Mouse (Mus musculus) brain, adult 2 months (tissue): Measurements from ENCODE around the gene Lekr1.

ENCODE experiments used
- DNase-seq: peaks from one replicate; pipeline ENCODE4 v3.0.0; 2011; ENCODE audit warnings: low read depth, low spot score

Lekr1 gene

GRCm38 (mm10) chr3:65830801-65831200, 164.8 kb downstream of the Lekr1 start:
- DNase-seq = peak; percentile 28

GRCm38 (mm10) chr3:65832398-65832797, 166.4 kb downstream of the Lekr1 start:
- no peak for DNase-seq

GRCm38 (mm10) chr3:65836435-65836834, 170.4 kb downstream of the Lekr1 start:
- DNase-seq = no peak

DNA sequence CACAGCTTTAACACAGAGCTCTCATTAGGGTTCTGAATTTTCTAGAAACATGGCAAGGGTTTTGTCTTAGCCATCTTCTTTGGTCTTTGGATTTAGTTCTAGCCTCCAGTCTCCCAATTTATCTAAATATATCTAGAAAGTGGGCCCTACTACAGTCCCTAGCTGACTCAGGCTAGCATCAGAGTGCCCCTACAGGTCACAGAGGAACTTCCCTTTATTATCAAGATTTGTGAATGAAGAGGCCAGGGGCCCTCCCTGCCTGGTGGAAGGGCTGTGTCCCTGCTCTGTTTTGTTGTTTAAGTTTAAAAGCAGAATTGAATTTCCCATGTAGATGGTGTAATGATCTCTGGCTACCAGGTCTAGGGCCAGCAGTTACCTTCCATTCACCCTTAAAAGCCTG, 173.6 kb downstream of the Lekr1 start:
- DNase-seq = no peak

DNA sequence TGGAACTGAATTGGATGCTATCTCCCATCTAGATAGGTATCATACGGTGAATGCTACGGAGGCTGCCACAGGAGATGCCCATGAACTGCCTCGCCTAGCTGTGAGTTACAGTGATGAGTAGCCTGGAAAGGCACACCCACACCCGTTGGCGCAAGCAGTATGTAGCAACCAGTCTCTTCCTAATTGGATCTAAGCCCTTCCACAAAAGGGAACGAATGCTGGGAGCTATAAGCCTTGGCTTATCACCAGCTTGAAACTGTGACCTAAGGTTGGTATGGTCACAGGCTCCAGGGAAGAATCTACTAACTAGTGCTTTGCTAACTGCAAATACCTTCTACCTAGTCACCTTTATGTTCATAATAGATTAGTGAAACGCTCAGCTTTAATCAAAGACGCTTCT, 175.1 kb downstream of the Lekr1 start:
- DNase-seq = no peak

- no peak for DNase-seq
Observed at GRCm38 (mm10) chr3:65842515-65843184, 176.6 kb downstream of the Lekr1 start.

DNA sequence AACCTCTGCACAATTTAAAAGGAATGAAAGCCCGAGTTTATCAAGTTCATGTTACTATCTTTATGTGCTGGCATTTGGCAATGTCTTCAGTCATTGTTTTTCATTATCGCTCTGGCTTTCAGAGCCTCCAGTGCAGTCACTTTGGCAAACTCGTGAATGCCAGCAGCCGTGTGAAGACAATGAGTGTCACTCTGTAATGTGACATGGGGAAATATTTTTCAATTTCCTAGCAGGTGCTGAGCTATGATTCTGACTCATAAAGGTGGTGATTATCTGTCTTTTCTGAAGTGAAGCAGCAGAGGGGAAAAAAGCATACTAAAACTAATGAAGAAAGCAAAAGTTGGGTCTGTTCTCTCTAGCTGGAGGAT, 177.1 kb downstream of the Lekr1 start:
- DNase-seq = no peak

GRCm38 (mm10) chr3:65844302-65844701, 178.3 kb downstream of the Lekr1 start:
- no peak for DNase-seq

- no peak for DNase-seq
Observed at GRCm38 (mm10) chr3:65844851-65845552, 179.0 kb downstream of the Lekr1 start.

GRCm38 (mm10) chr3:65847158-65847787, 181.2 kb downstream of the Lekr1 start:
- DNase-seq = no peak

GRCm38 (mm10) chr3:65853746-65854145, 187.7 kb downstream of the Lekr1 start:
- no peak for DNase-seq

- DNase-seq = no peak
Observed at GRCm38 (mm10) chr3:65855521-65855920, 189.5 kb downstream of the Lekr1 start.

GRCm38 (mm10) chr3:65858118-65858517, 192.1 kb downstream of the Lekr1 start:
- DNase-seq = no peak

GRCm38 (mm10) chr3:65858741-65859348, 192.8 kb downstream of the Lekr1 start:
- no peak for DNase-seq

DNA sequence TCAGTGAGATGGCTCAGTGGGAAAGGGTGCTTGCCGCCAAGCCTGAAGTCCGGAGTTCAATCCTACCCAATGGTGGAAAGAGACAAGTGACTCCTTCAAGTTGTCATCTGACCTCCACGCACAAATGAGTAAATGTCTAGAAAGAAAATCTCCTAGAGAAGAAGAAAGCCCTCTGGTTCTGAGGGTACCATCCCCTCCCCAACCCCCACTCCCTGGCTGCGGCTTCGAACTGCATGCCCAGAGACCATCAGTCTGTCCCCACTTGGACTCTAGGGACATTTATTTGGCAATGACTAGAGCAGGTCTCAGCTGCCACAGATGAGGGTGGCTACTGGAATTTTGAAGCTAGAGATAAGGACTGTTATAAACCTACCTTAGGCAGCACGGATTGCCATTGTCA, 193.7 kb downstream of the Lekr1 start:
- DNase-seq = no peak

DNA sequence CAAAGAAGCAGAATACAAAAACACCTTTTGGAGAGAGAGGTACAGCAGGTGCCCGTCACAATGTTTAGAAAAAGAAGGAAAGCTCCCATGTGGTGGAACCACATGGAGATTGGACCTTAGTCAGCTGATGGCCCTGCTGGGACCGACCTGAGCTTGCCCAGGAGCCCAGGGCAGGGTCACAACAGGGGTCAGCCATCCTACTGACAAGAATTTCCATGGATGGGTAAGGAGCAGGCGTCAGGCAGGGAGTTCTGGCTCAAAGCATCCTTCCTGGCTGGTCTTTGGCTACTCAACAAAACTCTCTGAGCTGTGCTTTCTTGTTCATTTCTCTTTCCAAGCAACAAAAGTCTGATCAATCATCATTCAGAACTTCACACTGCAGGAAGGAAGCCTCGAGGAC, 194.9 kb downstream of the Lekr1 start:
- DNase-seq = no peak

DNA sequence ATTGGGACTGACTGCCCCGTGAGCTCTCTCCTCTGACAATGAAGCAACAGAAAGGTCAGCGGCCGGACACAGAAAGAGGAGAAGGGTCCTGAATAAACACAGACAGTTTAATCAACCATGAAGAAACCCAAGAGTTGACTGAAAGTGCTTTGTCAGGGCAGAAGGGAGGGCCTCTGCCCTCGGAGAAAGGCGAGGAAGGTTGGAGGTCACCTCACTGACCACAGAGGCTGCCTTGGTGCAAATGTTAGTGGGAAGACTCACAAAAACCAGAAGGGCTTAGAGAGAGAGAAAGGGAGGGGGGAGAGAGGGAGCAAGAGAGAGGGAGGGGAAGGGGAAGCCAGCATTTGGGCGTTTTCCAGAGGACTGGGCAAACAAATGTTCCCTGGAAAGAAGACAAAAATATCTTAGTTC, 195.4 kb downstream of the Lekr1 start:
- peak; percentile 40 for DNase-seq

GRCm38 (mm10) chr3:65863297-65863696, 197.3 kb downstream of the Lekr1 start:
- DNase-seq = peak; percentile 94

- peak; percentile 67 for DNase-seq
Observed at GRCm38 (mm10) chr3:65863762-65864377, 197.8 kb downstream of the Lekr1 start.

DNA sequence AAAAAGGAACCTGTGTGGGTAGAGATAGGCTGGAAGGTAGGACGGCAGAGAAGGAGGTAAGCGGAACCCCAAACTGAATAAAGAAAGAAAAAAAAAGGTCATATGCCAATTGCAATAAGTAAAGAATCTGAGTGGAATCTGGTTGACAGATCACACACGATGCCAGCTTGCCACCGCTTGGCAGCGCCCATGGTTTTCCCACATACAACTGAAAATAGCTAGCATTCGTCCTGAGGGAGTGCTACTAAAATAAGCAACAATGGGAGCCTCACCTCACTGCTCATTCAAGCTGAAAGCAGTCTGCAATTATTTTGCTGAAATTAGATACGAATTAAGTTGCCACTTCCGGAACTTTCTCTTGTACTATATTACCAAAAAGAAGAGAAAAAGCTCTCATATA, 202.9 kb downstream of the Lekr1 start:
- DNase-seq = peak; percentile 82

DNA sequence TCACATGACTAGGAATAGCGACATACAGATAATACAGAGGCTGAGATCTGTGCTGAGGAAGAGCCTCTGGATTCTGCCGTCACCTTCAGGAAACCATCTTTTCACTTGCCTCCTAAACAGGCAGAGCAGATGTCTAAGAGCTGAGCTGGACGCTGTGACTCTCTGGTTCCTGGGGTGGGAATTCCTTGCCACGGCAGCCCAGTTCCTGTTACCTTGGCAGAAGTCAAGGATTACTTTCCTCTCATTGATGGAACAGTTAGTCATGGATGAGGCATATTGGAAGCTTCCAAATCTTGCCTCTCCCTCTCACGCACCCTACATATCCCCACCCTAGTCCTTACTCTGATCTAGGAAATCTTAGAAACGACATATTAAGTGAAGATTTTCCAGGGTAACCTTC, 203.7 kb downstream of the Lekr1 start:
- no peak for DNase-seq

DNA sequence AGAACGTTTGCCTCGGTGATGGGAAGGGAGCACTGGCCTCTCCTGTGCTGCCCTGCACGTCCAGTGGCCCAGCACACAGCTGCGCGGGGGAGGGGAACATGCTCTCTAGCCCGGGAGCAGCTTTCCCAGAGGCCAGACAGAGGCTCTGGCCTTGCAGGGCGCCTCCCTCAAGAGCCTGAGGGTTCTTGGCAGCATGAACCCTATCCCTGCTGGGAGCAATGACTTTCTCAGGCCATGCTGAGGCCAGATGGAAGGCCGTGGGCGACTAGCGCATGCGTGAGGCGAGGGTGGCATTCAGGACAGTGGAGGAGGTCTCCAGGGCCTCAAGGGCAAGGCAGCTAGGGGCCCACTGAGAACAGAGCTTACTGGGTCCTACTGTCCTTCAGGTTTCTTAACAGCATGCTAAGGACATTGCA, 205.2 kb downstream of the Lekr1 start:
- peak; percentile 73 for DNase-seq
